Mouse (Mus musculus) embryonic facial prominence, embryonic 14.5 days (tissue): Measurements from ENCODE around the gene Sema3d. TPM values are rescaled to one million over a fixed set of nuclear protein-coding genes. Genes with fewer than 3 reads are reported as not detected.

Source experiments
- ATAC-seq: fragments of 200-750 bp; cut with Nextera tagmentation; 2 replicates; pipeline ENCODE4 v1.8.0; 2017; ENCODE audit warnings: low read depth, moderate number of reproducible peaks, moderate TSS enrichment
- DNase-seq: peaks from one replicate; pipeline ENCODE4 v3.0.0-alpha.2; 2015; ENCODE audit warnings: low spot score
- H3K27ac ChIP-seq: fragments of 300-500 bp; sonication (generic); replicated peaks from 2 replicates; pipeline ENCODE4 v1.5.1; 2014; ENCODE audit warnings: low read depth, mild to moderate bottlenecking, low read length, moderate library complexity
- H3K27me3 ChIP-seq: fragments of 300-500 bp; sonication (generic); replicated peaks from 2 replicates; pipeline ENCODE4 v1.6.1; 2014; ENCODE audit warnings: low read length; ENCODE audit not compliant: control insufficient read depth, insufficient read depth
- H3K36me3 ChIP-seq: fragments of 300-500 bp; sonication (generic); 2 replicates; pipeline ENCODE4 v1.6.1; 2014; ENCODE audit warnings: low read length, mixed read lengths; ENCODE audit not compliant: control insufficient read depth, insufficient read depth
- H3K4me1 ChIP-seq: fragments of 300-500 bp; sonication (generic); 2 replicates; pipeline ENCODE4 v1.6.1; 2014; ENCODE audit warnings: antibody characterized with exemption, low read length; ENCODE audit not compliant: control insufficient read depth, insufficient read depth
- H3K4me2 ChIP-seq: fragments of 300-500 bp; sonication (generic); 2 replicates; pipeline ENCODE4 v1.6.1; 2014; ENCODE audit warnings: low read depth, mild to moderate bottlenecking, low read length, moderate library complexity, mixed read lengths
- H3K4me3 ChIP-seq: fragments of 300-500 bp; sonication (generic); 2 replicates; pipeline ENCODE4 v1.5.1; 2014; ENCODE audit warnings: low read depth, mild to moderate bottlenecking, low read length
- H3K9ac ChIP-seq: fragments of 300-500 bp; sonication (generic); 2 replicates; pipeline ENCODE4 v1.6.1; 2014; ENCODE audit warnings: low read depth, mild to moderate bottlenecking, low read length, moderate library complexity, mixed read lengths
- H3K9me3 ChIP-seq: fragments of 300-500 bp; sonication (generic); 2 replicates; pipeline ENCODE4 v1.6.1; 2016; ENCODE audit warnings: low read length; ENCODE audit not compliant: control insufficient read depth
- WGBS: fragments of 180-500 bp; shearing (Covaris S2); extraction: QIAGEN DNeasy Blood & Tissue Kit; methylation state at CpG from one replicate; pipeline ENCODE4 v1.1.7; 2014; 5-methylcytosine and 5-hydroxymethylcytosine counted together
- polyA plus RNA-seq: library from polyadenylated mRNA; unstranded; fragments of >200 nt; fragmentation: Nextera tagmentation; extraction: Ambion mirVana; gene quantifications from 2 replicates; pipeline ENCODE4 v1.2.1, GENCODE M21; 2014

Sema3d gene
- polyA plus RNA-seq, 1 experiment from 2014 or later: 27.7 TPM

GRCm38 (mm10) chr5:12583293-12583834, 200.2 kb downstream of the Sema3d start:
- Histone ChIP-seq H3K4me3 (no peak overlapping the region), H3K9me3 (no peaks in the 10 kb centered on the region), H3K27me3 (no peaks in the 10 kb centered on the region), H3K4me1 (peaks cover 9% of the 10 kb centered on the region), H3K9ac (no peak overlapping the region), H3K4me2 (no peak overlapping the region), H3K36me3 (peaks cover 11% of the 10 kb centered on the region; the same call in 1 of the 2 replicates), H3K27ac (0 out of 2 replicates have a peak overlapping the region, but pooled peaks have one; percentile 44)
- 33% methylated on average over 3 of the region's 3 CpGs for WGBS
- DNase-seq (peak; percentile 91), ATAC-seq (peak; percentile 65)

GRCm38 (mm10) chr5:12584886-12585285, 201.7 kb downstream of the Sema3d start:
- Histone ChIP-seq H3K4me2 (no peak overlapping the region), H3K27ac (no peak overlapping the region), H3K9me3 (no peaks in the 10 kb centered on the region), H3K36me3 (peaks cover 11% of the 10 kb centered on the region; the same call in 1 of the 2 replicates), H3K27me3 (no peaks in the 10 kb centered on the region), H3K9ac (no peak overlapping the region), H3K4me3 (no peak overlapping the region), H3K4me1 (peaks cover 9% of the 10 kb centered on the region)
- DNase-seq: no peak
- no peak for ATAC-seq
- WGBS: 48% methylated on average over 9 of the region's 9 CpGs

GRCm38 (mm10) chr5:12634227-12634980, 251.2 kb downstream of the Sema3d start:
- H3K9ac ChIP-seq: no peak overlapping the region
- no peak overlapping the region for H3K4me2 ChIP-seq
- H3K9me3 ChIP-seq: no peaks in the 10 kb centered on the region
- WGBS: 12% methylated on average over 8 of the region's 8 CpGs
- H3K27ac ChIP-seq: no peak overlapping the region
- no peaks in the 10 kb centered on the region for H3K36me3 ChIP-seq
- peaks cover 7% of the 10 kb centered on the region for H3K4me1 ChIP-seq
- DNase-seq: peak; percentile 36
- ATAC-seq: peak; percentile 30; the same call in 1 of the 2 replicates
- no peak overlapping the region for H3K4me3 ChIP-seq
- H3K27me3 ChIP-seq: no peaks in the 10 kb centered on the region

- Histone ChIP-seq H3K4me1 (peaks cover 7% of the 10 kb centered on the region), H3K9ac (no peak overlapping the region), H3K4me3 (no peak overlapping the region), H3K27ac (no peak overlapping the region), H3K4me2 (no peak overlapping the region), H3K27me3 (no peaks in the 10 kb centered on the region), H3K9me3 (no peaks in the 10 kb centered on the region), H3K36me3 (no peaks in the 10 kb centered on the region)
- ATAC-seq (no peak), DNase-seq (no peak)
- WGBS: 69% methylated on average over 7 of the region's 7 CpGs
Measured at GRCm38 (mm10) chr5:12637763-12638468, 254.7 kb downstream of the Sema3d start.
